Mouse (Mus musculus) heart, adult 2 months (tissue): Measurements from ENCODE around the gene Bcap29. TPM values are rescaled to one million over a fixed set of nuclear protein-coding genes. Genes with fewer than 3 reads are reported as not detected.
"Not testable (repeated sequence)": the region's sequence is repeated elsewhere in the genome, so short reads cannot be mapped to it uniquely, and the experiment has no call there.

Experiments used
- DNase-seq, 2 experiments: peaks; one replicate each; pipeline ENCODE4 v3.0.0; 2021
- H3K27ac ChIP-seq: fragments of 200-600 bp; 2 replicates; pipeline ENCODE4 v1.8.1; 2022
- H3K27me3 ChIP-seq: fragments of 200-500 bp; 2 replicates; pipeline ENCODE4 v1.6.1; 2012; ENCODE audit warnings: mild to moderate bottlenecking, low read length, inconsistent platforms, mixed read lengths; ENCODE audit not compliant: control insufficient read depth, insufficient read depth
- H3K36me3 ChIP-seq: fragments of 200-500 bp; 2 replicates; pipeline ENCODE4 v1.6.1; 2012; ENCODE audit warnings: low read length, inconsistent platforms; ENCODE audit not compliant: control insufficient read depth, insufficient read depth
- H3K4me1 ChIP-seq: fragments of 200-500 bp; 2 replicates; pipeline ENCODE4 v1.6.1; 2011; ENCODE audit warnings: low read length; ENCODE audit not compliant: control insufficient read depth, insufficient read depth
- H3K4me3 ChIP-seq: fragments of 200-600 bp; 2 replicates; pipeline ENCODE4 v1.8.1; 2022
- H3K79me2 ChIP-seq: fragments of 200-500 bp; replicated peaks from 2 replicates; pipeline ENCODE4 v1.6.1; 2012; ENCODE audit warnings: mild to moderate bottlenecking, inconsistent platforms, low read length, moderate library complexity, mixed read lengths; ENCODE audit not compliant: control insufficient read depth, insufficient read depth
- H3K9ac ChIP-seq: fragments of 200-500 bp; 2 replicates; pipeline ENCODE4 v1.6.1; 2012; ENCODE audit warnings: low read depth, mild to moderate bottlenecking, control low read depth, inconsistent platforms, low read length, mixed read lengths
- CTCF ChIP-seq: fragments of 200-600 bp; IDR thresholded peaks from 2 replicates; pipeline ENCODE4 v1.8.1; 2022; ENCODE audit warnings: antibody characterized with exemption, mild to moderate bottlenecking, moderate library complexity
- EP300 ChIP-seq: fragments of 200-500 bp; IDR thresholded peaks from 2 replicates; pipeline ENCODE4 v1.6.1; 2011; ENCODE audit warnings: low read depth, low read length, control low read depth; ENCODE audit not compliant: insufficient read depth
- POLR2A ChIP-seq: fragments of 200-500 bp; IDR thresholded peaks from 2 replicates; pipeline ENCODE4 v1.6.1; 2011; ENCODE audit warnings: mild to moderate bottlenecking, low read depth, low read length, control low read depth; ENCODE audit not compliant: insufficient read depth
- WGBS: fragments of 180-500 bp; shearing (Covaris S2); methylation state at CpG from one replicate; pipeline ENCODE4 v1.1.7; 2018; 5-methylcytosine and 5-hydroxymethylcytosine counted together
- intact Hi-C: fragments of 180-260 bp; cut with DNase I; formaldehyde crosslinking; loops from one replicate; pipeline ENCODE4 v1.15.1; 2025
- polyA plus RNA-seq: library from polyadenylated mRNA; depleted of rRNA; stranded (reverse); fragments of >200 nt; gene quantifications from 2 replicates; pipeline ENCODE4 v1.2.3, GENCODE M21; 2012
- total RNA-seq, 2 experiments: library from RNA; stranded (reverse); gene quantifications; 2 replicates each; pipeline ENCODE4 v1.2.3; 2021

Gene Bcap29
- total and polyA plus RNA-seq, 3 experiments, result 7.9 to 34.3 (median 30.9) TPM

GRCm38 (mm10) chr12:31574506-31574905, 60.0 kb downstream of the Bcap29 start:
- no peaks in the 10 kb centered on the region for H3K27me3 ChIP-seq
- H3K27ac ChIP-seq, result no peak overlapping the region
- DNase-seq, result no peak
- H3K9ac ChIP-seq, result no peak overlapping the region
- no peaks in the 10 kb centered on the region; the same call in 1 of the 2 replicates for H3K4me1 ChIP-seq
- WGBS, result 80% methylated on average over 5 of the region's 5 CpGs
- no peaks in the 10 kb centered on the region for H3K79me2 ChIP-seq
- no peak overlapping the region for H3K4me3 ChIP-seq
- TF ChIP-seq POLR2A (no peak), EP300 (no peak), CTCF (no peak)
- H3K36me3 ChIP-seq, result no peaks in the 10 kb centered on the region
- intact Hi-C loops, result no loop called here

- WGBS, result 55% methylated on average over 2 of the region's 2 CpGs
- no peaks in the 10 kb centered on the region for H3K36me3 ChIP-seq
- no peak overlapping the region for H3K9ac ChIP-seq
- intact Hi-C loops, result loop anchor here (10.0 kb wide), 1 partner anchor 145 kb away; the partner anchor contains the start of gene Gpr22
- H3K27me3 ChIP-seq, result no peaks in the 10 kb centered on the region
- H3K27ac ChIP-seq, result no peak overlapping the region
- no peaks in the 10 kb centered on the region; the same call in 1 of the 2 replicates for H3K4me1 ChIP-seq
- TF ChIP-seq POLR2A, result no peak
- no peak for TF ChIP-seq EP300
- TF ChIP-seq CTCF, result no peak
- DNase-seq, result no peak
- no peak overlapping the region for H3K4me3 ChIP-seq
- H3K79me2 ChIP-seq, result no peaks in the 10 kb centered on the region
Measured at GRCm38 (mm10) chr12:31569784-31570183, 64.7 kb downstream of the Bcap29 start.

- Histone ChIP-seq H3K79me2 (no peaks in the 10 kb centered on the region), H3K9ac (no peak overlapping the region), H3K4me3 (no peak overlapping the region), H3K36me3 (no peaks in the 10 kb centered on the region), H3K4me1 (no peaks in the 10 kb centered on the region; the same call in 1 of the 2 replicates), H3K27me3 (no peaks in the 10 kb centered on the region), H3K27ac (peak overlapping the region; percentile 33)
- peak in 1 of 2 experiments; percentile 55 for DNase-seq
- intact Hi-C loops, result loop anchor here (10.0 kb wide), 1 partner anchor 146 kb away; the partner anchor contains the start of gene Gpr22
- TF ChIP-seq POLR2A, result no peak
- TF ChIP-seq EP300, result peak; percentile 62; the same call in 1 of the 2 replicates
- no peak for TF ChIP-seq CTCF
Measured at GRCm38 (mm10) chr12:31568661-31569060, 65.8 kb downstream of the Bcap29 start.

GRCm38 (mm10) chr12:31567535-31567934, 66.9 kb downstream of the Bcap29 start:
- not testable (repeated sequence) for DNase-seq, H3K79me2 ChIP-seq, H3K4me3 ChIP-seq, H3K9ac ChIP-seq, H3K27ac ChIP-seq, H3K36me3 ChIP-seq, H3K4me1 ChIP-seq, H3K27me3 ChIP-seq
- 48% methylated on average over 10 of the region's 10 CpGs for WGBS
- intact Hi-C loops, result loop anchor here (10.0 kb wide), 1 partner anchor 147 kb away; the partner anchor contains the start of gene Gpr22

- Histone ChIP-seq H3K9ac (no peak overlapping the region), H3K79me2 (no peaks in the 10 kb centered on the region), H3K27me3 (peaks cover 8% of the 10 kb centered on the region), H3K4me3 (no peak overlapping the region), H3K27ac (no peak overlapping the region), H3K36me3 (no peaks in the 10 kb centered on the region), H3K4me1 (no peaks in the 10 kb centered on the region)
- no peak for TF ChIP-seq POLR2A
- TF ChIP-seq CTCF, result no peak
- TF ChIP-seq EP300, result no peak
- WGBS, result 78% methylated on average over 5 of the region's 5 CpGs
- no peak for DNase-seq
- intact Hi-C loops, result loop anchor here (10.0 kb wide), 1 partner anchor 154 kb away; the partner anchor contains the start of gene Gpr22
Measured at GRCm38 (mm10) chr12:31560712-31561111, 73.7 kb downstream of the Bcap29 start.

GRCm38 (mm10) chr12:31560002-31560401, 74.5 kb downstream of the Bcap29 start:
- 21% methylated on average over 5 of the region's 5 CpGs for WGBS

More at GRCm38 (mm10) chr12:31560002-31560401, 74.5 kb downstream of the Bcap29 start:
- no peak overlapping the region for H3K27ac ChIP-seq
- DNase-seq, result no peak
- H3K27me3 ChIP-seq, result peaks cover 8% of the 10 kb centered on the region
- TF ChIP-seq POLR2A (no peak), EP300 (no peak), CTCF (no peak)
- intact Hi-C loops, result loop anchor here (10.0 kb wide), 1 partner anchor 155 kb away; the partner anchor contains the start of gene Gpr22
- no peak overlapping the region; the same call in 1 of the 2 replicates for H3K4me3 ChIP-seq
- H3K4me1 ChIP-seq, result no peaks in the 10 kb centered on the region
- H3K79me2 ChIP-seq, result no peaks in the 10 kb centered on the region
- H3K9ac ChIP-seq, result no peak overlapping the region
- no peaks in the 10 kb centered on the region for H3K36me3 ChIP-seq
